18 mouse cellular contexts compared by ENCODE assay signal in the genomic region with DNA sequence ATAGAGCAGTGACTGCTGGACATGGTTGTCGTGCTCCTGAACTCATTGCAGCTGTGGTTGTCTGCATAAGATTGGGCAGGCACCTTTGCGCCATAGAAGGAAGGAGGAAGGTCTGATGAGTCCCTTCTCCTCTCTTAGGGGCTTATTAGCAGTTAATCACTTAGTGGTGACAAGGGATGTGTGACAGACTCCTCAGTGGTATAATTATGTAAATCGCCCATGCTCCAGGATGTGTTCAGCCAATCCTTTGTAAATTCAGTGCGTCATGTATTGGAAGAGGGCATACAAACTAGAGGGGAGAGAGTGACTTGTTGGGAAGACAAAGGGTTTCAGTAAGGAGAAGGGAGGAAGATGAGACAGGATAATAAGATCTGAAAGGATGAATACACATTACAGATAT. TPM values are rescaled to one million over a fixed set of nuclear protein-coding genes. Genes with fewer than 3 reads are reported as not detected.
DNase-seq lines count a peak whose midpoint lies in the region; ATAC-seq and TF ChIP-seq lines count a peak whose summit lies in the region.
"Had no signal": no experiment of that assay in that cellular context is flagged by ENCODE, and none has a peak within 500 bp of the region (broad histone marks: within the 10 kb centered on the region; RNA-seq: fewer than 3 reads in every experiment).

No protein-coding gene starts in this region.

- H3K9me3 ChIP-seq in forebrain, embryonic 13.5 days (replicated peaks) = no peaks in the 10 kb centered on the region
- H3K9me3 ChIP-seq in forebrain, postnatal 0 days (ENCODE audit: low read length) = no peaks in the 10 kb centered on the region
- no peaks in the 10 kb centered on the region for H3K9me3 ChIP-seq in forebrain, embryonic 16.5 days (ENCODE audit: control insufficient read depth, low read length)
- no peaks in the 10 kb centered on the region for H3K9me3 ChIP-seq in forebrain, embryonic 10.5 days
- H3K9me3 ChIP-seq: embryonic facial prominence, embryonic 10.5 days; embryonic facial prominence, embryonic 12.5 days had no signal

- WGBS in forebrain, embryonic 13.5 days = 79% methylated on average over 4 of the region's 4 CpGs
- 71% methylated on average over 4 of the region's 4 CpGs for WGBS in forebrain, postnatal 0 days
- WGBS in forebrain, embryonic 16.5 days = 83% methylated on average over 4 of the region's 4 CpGs
- 92% methylated on average over 4 of the region's 4 CpGs for WGBS in forebrain, embryonic 10.5 days

- H3K9ac ChIP-seq in forebrain, embryonic 13.5 days = no peak overlapping the region
- H3K9ac ChIP-seq in forebrain, postnatal 0 days = no peak overlapping the region
- no peak overlapping the region for H3K9ac ChIP-seq in forebrain, embryonic 16.5 days (replicated peaks; ENCODE audit: low read depth, low read length)
- H3K9ac ChIP-seq: embryonic facial prominence, embryonic 12.5 days had no signal

- no peak for TF ChIP-seq CTCF in forebrain, postnatal 0 days (IDR thresholded peaks at IDR 0.05; ENCODE audit: low read depth)

- H3K4me2 ChIP-seq in forebrain, embryonic 13.5 days = no peak overlapping the region
- no peak overlapping the region for H3K4me2 ChIP-seq in forebrain, postnatal 0 days (ENCODE audit: low read depth)
- H3K4me2 ChIP-seq in forebrain, embryonic 16.5 days (ENCODE audit: low read length) = no peak overlapping the region
- H3K4me2 ChIP-seq: embryonic facial prominence, embryonic 12.5 days had no signal

- no peaks in the 10 kb centered on the region for H3K36me3 ChIP-seq in forebrain, embryonic 13.5 days (ENCODE audit: poor library complexity, severe bottlenecking)
- no peaks in the 10 kb centered on the region for H3K36me3 ChIP-seq in forebrain, postnatal 0 days (ENCODE audit: insufficient read depth)
- no peaks in the 10 kb centered on the region for H3K36me3 ChIP-seq in forebrain, embryonic 16.5 days (ENCODE audit: control insufficient read depth, insufficient read depth)
- no peaks in the 10 kb centered on the region for H3K36me3 ChIP-seq in forebrain, embryonic 10.5 days (replicated peaks)
- H3K36me3 ChIP-seq: embryonic facial prominence, embryonic 10.5 days; embryonic facial prominence, embryonic 12.5 days had no signal

- peak; percentile 51; the same call in 1 of the 2 replicates for ATAC-seq in forebrain, embryonic 13.5 days
- no peak; the same call in 1 of the 2 replicates for ATAC-seq in forebrain, postnatal 0 days
- ATAC-seq in forebrain, embryonic 16.5 days = peak; percentile 52; the same call in 1 of the 2 replicates
- ATAC-seq in monocyte, adult 5-6 weeks (replicated peaks; ENCODE audit: insufficient number of reproducible peaks, low FRiP score, low TSS enrichment, poor library complexity, severe bottlenecking) = no peak

- no peak overlapping the region for H3K27ac ChIP-seq in forebrain, embryonic 13.5 days
- no peak overlapping the region for H3K27ac ChIP-seq in forebrain, postnatal 0 days (ENCODE audit: low read depth, low read length)
- H3K27ac ChIP-seq in forebrain, embryonic 16.5 days (ENCODE audit: low read length) = no peak overlapping the region
- H3K27ac ChIP-seq in forebrain, embryonic 10.5 days = no peak overlapping the region
- H3K27ac ChIP-seq: embryonic facial prominence, embryonic 10.5 days; embryonic facial prominence, embryonic 12.5 days had no signal

- H3K4me3 ChIP-seq in forebrain, embryonic 13.5 days = no peak overlapping the region
- no peak overlapping the region for H3K4me3 ChIP-seq in forebrain, postnatal 0 days (ENCODE audit: low read depth, low read length)
- no peak overlapping the region for H3K4me3 ChIP-seq in forebrain, embryonic 16.5 days (replicated peaks; ENCODE audit: low read length)
- no peak overlapping the region for H3K4me3 ChIP-seq in forebrain, embryonic 10.5 days
- H3K4me3 ChIP-seq: embryonic facial prominence, embryonic 10.5 days; embryonic facial prominence, embryonic 12.5 days had no signal

- no peaks in the 10 kb centered on the region for H3K4me1 ChIP-seq in forebrain, embryonic 13.5 days
- no peaks in the 10 kb centered on the region for H3K4me1 ChIP-seq in forebrain, postnatal 0 days (ENCODE audit: insufficient read depth)
- no peaks in the 10 kb centered on the region for H3K4me1 ChIP-seq in forebrain, embryonic 16.5 days (replicated peaks; ENCODE audit: control insufficient read depth, insufficient read depth, low read length)
- H3K4me1 ChIP-seq in forebrain, embryonic 10.5 days = no peaks in the 10 kb centered on the region
- H3K4me1 ChIP-seq: embryonic facial prominence, embryonic 12.5 days had no signal

- H3K27me3 ChIP-seq in forebrain, embryonic 13.5 days = no peaks in the 10 kb centered on the region
- no peaks in the 10 kb centered on the region for H3K27me3 ChIP-seq in forebrain, postnatal 0 days (ENCODE audit: insufficient read depth, low read length)
- no peaks in the 10 kb centered on the region for H3K27me3 ChIP-seq in forebrain, embryonic 16.5 days (replicated peaks; ENCODE audit: control insufficient read depth, insufficient read depth, low read length)
- H3K27me3 ChIP-seq in forebrain, embryonic 10.5 days (ENCODE audit: poor library complexity, severe bottlenecking) = no peaks in the 10 kb centered on the region
- H3K27me3 ChIP-seq: embryonic facial prominence, embryonic 12.5 days had no signal

- no peak for DNase-seq in forebrain, postnatal 0 days
- no peak for DNase-seq in forebrain, embryonic 10.5 days (ENCODE audit: extremely low spot score, low spot score)
- DNase-seq: adrenal gland, adult 2 months; adrenal gland, postnatal 10 days; adrenal gland, postnatal 25 days; cerebellum, adult 11-12 months; cerebellum, adult 2 months; cerebellum, adult 9-10 months; cerebellum, postnatal 10 days; cerebellum, postnatal 25 days had no signal

RNA-seq across cellular contexts. Expression of gene Il7r, which starts 60.0 kb away (rescaled TPM):
- polyA plus RNA-seq in forebrain, embryonic 13.5 days (2015; fragmentation: Nextera tagmentation; extraction: Ambion mirVana) = not detected in 2 replicates
- total RNA-seq in forebrain, postnatal 0 days (2014; rRNA removed) = 0.05 TPM in 1 of 2 replicates, not detected in the other
- not detected in 2 replicates for polyA plus RNA-seq in forebrain, postnatal 0 days (2015; fragmentation: Nextera tagmentation; extraction: Ambion mirVana)
- polyA plus RNA-seq in forebrain, embryonic 16.5 days (2015; fragmentation: Nextera tagmentation; extraction: Ambion mirVana) = not detected in 2 replicates
- polyA plus RNA-seq in forebrain, embryonic 10.5 days (2016; fragmentation: Nextera tagmentation; extraction: Ambion mirVana) = not detected in 2 replicates
- total RNA-seq in monocyte, adult 5-6 weeks (2017) = 6.6 to 7.9 TPM (median 7.5 TPM) in 3 replicates
- total RNA-seq: ES-E14, MEL had no signal
- polyA plus RNA-seq: adrenal gland, adult 2 months; C2C12; embryonic facial prominence, embryonic 10.5 days had no signal

Comparison
In these comparisons a context has a peak if more than half of its experiments do, and no peak if none do; other contexts are left out.
1. ATAC-seq: peak in forebrain, embryonic 13.5 days (single experiment) and forebrain, embryonic 16.5 days (single experiment); none in forebrain, postnatal 0 days (single experiment) and monocyte, adult 5-6 weeks (single experiment).